Mouse (Mus musculus) brain, embryonic 14.5 days (tissue): ENCODE data around the gene Anks6. TPM values are rescaled to one million over a fixed set of nuclear protein-coding genes. Genes with fewer than 3 reads are reported as not detected.

Source experiments
- DNase-seq: peaks from one replicate; pipeline ENCODE4 v3.0.0-alpha.2; 2011; ENCODE audit warnings: low read depth
- CTCF ChIP-seq: fragments of 200-500 bp; IDR thresholded peaks from 2 replicates; pipeline ENCODE4 v1.5.1; 2012; ENCODE audit warnings: inconsistent platforms, mild to moderate bottlenecking, moderate library complexity, borderline replicate concordance; ENCODE audit not compliant: insufficient read depth, insufficient read length; ENCODE audit errors: extremely low read depth
- POLR2A ChIP-seq: fragments of 200-500 bp; IDR thresholded peaks from 2 replicates; pipeline ENCODE4 v1.6.1; 2012; ENCODE audit warnings: mild to moderate bottlenecking, inconsistent platforms, borderline replicate concordance; ENCODE audit not compliant: poor library complexity, insufficient read depth, insufficient read length, severe bottlenecking; ENCODE audit errors: extremely low read depth
- polyA plus RNA-seq: library from polyadenylated mRNA; depleted of rRNA; stranded (reverse); fragments of >200 nt; gene quantifications from 2 replicates; pipeline ENCODE4 v1.2.3, GENCODE M21; 2012

Anks6 gene
- polyA plus RNA-seq, 1 experiment: 17.3 TPM

- DNase-seq: peak; percentile 56
- TF ChIP-seq CTCF: no peak
- no peak for TF ChIP-seq POLR2A
Observed at GRCm38 (mm10) chr4:47036486-47037320, 20.5 kb downstream of the Anks6 start.

- DNase-seq: no peak
- peak; percentile 25; the same call in 1 of the 2 replicates for TF ChIP-seq CTCF
- TF ChIP-seq POLR2A: no peak
Observed at GRCm38 (mm10) chr4:47035536-47035935, 21.7 kb downstream of the Anks6 start.

DNA sequence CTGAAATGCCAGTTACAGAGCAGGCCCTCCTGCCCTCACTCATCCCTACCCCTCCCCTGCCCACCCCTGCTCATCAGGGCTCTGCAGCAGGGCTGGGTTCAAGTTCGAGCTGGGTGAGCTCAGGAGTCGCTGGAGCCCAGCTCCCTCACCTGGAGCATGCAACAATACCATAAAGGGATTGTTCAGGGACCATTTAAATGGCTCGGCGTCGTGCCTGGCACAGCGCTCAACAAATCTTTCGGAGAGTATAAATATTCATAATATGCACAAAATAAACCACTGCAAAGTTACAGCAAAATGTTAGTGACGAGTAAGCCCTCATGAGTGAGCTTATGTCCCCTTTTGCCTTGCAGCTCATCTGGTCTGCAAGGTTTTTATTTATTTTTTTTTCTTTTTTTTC, 25.1 kb downstream of the Anks6 start:
- TF ChIP-seq POLR2A (no peak), CTCF (no peak)
- no peak for DNase-seq

DNA sequence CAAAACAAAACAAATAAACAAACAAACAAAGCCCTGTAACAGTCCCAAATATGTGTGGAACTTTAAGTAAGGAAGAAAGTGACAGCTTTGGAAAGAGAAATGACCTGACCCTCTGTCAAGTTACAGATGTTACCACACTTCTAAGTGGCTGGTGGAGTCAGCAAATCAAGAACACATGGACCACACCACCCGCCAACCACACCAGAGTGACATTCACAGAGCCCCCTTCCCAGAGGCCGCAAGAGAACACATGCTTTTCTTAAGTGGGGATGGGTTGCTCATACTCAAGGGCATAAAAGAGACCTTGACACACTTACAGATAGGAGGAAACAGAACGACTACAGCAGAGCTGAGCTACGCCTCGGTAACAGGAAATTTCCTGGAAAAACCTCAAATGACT, 28.4 kb downstream of the Anks6 start:
- no peak for DNase-seq
- TF ChIP-seq POLR2A (no peak), CTCF (no peak)

DNA sequence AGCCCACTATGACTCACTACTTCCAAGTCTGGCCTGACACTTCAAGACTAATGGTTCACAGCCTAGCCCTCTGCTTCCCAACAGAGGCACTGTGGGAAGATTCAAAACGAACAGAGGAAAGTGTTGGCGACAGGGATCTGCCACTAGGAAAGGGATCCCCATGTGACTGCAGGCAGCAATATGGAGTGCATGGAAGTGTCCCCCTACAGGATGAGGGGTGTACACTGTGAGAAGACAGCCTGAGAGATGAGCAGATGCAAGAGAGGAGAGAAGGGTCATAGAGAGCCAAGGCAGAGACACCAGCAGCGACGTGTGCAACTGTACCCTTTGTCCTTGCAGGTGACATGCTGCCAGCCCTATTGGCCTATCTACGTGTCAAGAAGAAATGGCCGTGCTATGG, 33.3 kb downstream of the Anks6 start:
- DNase-seq: no peak
- TF ChIP-seq POLR2A (no peak), CTCF (0 out of 2 replicates have a peak, but pooled peaks have one; percentile 9)

GRCm38 (mm10) chr4:47022804-47023603, 34.2 kb downstream of the Anks6 start:
- no peak for DNase-seq
- TF ChIP-seq POLR2A: no peak
- no peak for TF ChIP-seq CTCF

DNA sequence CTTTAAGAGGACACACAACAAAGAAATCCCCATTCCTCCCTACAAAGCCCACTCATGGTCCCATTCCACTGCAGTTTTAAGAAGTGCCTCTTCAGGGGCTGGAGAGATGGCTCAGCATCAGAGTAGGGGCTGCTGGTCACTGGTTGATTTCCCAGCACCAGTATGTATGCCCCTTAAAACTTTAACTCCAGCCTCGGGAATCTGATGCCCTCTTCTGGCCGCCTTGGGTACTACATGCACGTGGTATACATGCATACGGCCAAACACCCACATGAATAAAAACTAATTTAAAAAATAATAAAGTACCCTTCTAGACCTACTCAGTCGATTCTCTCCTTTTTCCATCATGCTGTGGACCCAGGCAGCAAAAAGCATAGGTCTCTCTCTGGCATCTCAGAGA, 36.7 kb downstream of the Anks6 start:
- peak; percentile 50 for DNase-seq
- TF ChIP-seq CTCF (peak; percentile 75; the same call in 1 of the 2 replicates), POLR2A (no peak)

- TF ChIP-seq POLR2A (no peak), CTCF (no peak)
- no peak for DNase-seq
Observed at GRCm38 (mm10) chr4:47015156-47015555, 42.1 kb downstream of the Anks6 start.

- peak; percentile 51 for DNase-seq
- TF ChIP-seq CTCF (no peak), POLR2A (no peak)
Observed at GRCm38 (mm10) chr4:47012476-47012875, 44.8 kb downstream of the Anks6 start.

DNA sequence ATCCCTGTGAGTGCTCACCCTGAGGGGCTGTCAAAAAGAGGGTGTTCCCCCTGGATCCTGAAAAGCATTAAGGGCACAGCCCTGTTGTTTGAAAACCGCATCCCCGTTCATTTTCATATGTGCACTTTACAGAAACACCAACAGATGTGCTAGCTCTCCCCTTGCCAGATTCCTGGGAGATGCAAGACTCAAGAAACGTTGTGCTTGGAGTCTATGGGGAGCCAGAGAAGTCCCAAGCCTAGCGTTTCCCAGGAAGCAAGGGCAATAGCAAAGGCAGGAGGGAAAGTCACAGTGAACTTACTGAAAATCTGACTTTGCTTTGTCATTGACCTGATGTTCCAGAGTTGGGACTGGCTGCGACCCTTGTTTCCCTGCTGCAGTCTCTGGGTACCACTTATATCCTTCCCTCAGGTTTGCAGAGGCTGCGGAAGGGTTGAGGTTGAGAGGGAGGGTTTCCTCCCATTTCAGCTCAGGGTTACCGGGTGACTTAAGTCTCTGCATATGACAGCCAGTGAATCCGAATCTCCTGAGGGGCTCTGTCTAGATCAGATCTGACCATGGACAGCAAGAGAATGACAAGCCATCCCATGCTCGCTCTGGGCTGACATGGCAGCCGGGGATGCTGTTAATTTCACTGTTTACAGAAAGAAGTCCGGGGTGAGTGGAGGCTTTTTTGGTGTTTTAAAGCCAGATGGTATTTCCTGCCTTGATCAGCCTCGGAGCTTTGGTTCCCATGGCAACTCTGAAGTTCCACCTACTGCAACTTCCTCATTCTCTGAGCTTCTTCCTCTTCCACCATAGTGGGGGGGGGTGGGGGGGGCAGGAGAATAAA, 46.6 kb downstream of the Anks6 start:
- TF ChIP-seq POLR2A (no peak), CTCF (no peak)
- DNase-seq: peak; percentile 67

- DNase-seq: no peak
- TF ChIP-seq CTCF (no peak), POLR2A (no peak)
Observed at GRCm38 (mm10) chr4:47000626-47001395, 56.4 kb downstream of the Anks6 start.

DNA sequence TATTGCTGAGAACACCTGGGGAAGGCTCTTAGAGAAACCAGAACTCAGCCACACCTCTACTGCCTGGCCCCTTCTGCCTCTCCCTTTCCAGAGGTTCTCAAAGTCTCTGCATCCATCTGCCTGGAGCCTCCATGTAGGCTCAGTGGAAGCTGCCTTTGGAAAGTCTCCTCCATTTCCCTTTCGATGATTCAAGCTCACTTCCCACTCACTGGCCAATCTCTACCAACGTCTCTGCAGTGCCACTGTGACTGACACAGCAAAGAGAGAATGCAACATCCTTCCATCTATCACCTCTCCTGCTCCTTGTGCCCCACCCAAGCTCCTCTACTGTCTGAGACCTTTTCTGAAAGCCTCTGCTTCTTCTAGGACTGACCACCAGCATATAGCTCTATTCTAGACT, 59.3 kb downstream of the Anks6 start:
- no peak for DNase-seq
- TF ChIP-seq CTCF: no peak
- no peak for TF ChIP-seq POLR2A
